Mouse (Mus musculus) forebrain, embryonic 10.5 days (tissue): Measurements from ENCODE around the gene Dync2li1. TPM values are rescaled to one million over a fixed set of nuclear protein-coding genes. Genes with fewer than 3 reads are reported as not detected.

Experiments used
- polyA plus RNA-seq: library from polyadenylated mRNA; unstranded; fragments of >200 nt; fragmentation: Nextera tagmentation; extraction: Ambion mirVana; gene quantifications from 2 replicates; pipeline ENCODE4 v1.2.1, GENCODE M21; 2016

Dync2li1 gene
- polyA plus RNA-seq, 1 experiment from 2014 or later = 36.0 TPM

Other genes starting within 250 kb of the Dync2li1 start
- 11.3 and 12.1 TPM in 2 replicates for gene Thada, start 160.3 kb upstream of the Dync2li1 start, polyA plus RNA-seq
- 3.5 and 3.8 TPM in 2 replicates for gene Plekhh2, start 114.6 kb upstream of the Dync2li1 start, polyA plus RNA-seq
- 0.23 and 0.33 TPM in 2 replicates for gene Abcg8, start 49.8 kb downstream of the Dync2li1 start, polyA plus RNA-seq
- gene Abcg5, start 56.5 kb downstream of the Dync2li1 start, polyA plus RNA-seq = 5.3 and 5.4 TPM in 2 replicates
- gene Lrpprc, start 164.3 kb downstream of the Dync2li1 start, polyA plus RNA-seq = 52.5 and 56.2 TPM in 2 replicates